Mouse (Mus musculus) c-Kit-negative CD71-positive TER-119-positive erythroid progenitor cells, embryonic 14.5 days (primary cell): ENCODE data around the gene Slc29a4.

ENCODE experiments used
- DNase-seq: peaks from one replicate; pipeline ENCODE4 v3.0.0-alpha.2; 2013; ENCODE audit warnings: low read depth, low spot score

Slc29a4 gene

DNA sequence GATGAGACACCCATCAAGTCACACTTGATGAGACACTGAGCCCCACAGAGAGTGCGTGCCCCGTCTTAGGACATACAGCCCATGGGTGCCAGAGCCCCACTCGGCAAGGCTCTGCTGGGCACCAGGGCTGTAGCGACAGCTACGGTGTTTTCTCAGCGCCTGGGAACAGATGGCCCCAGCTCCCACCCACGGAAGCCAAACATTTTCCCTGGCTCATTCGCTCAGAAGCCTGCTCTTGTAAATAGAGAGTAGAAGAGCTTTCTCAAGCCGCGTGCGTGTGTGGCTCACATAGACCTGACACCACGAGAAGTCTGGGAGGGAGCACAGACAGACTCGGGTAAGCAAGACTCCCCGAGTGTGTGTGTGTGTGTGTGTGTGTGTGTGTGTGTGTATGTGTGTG is at the start of gene Slc29a4:
Gene Slc29a4 (plus strand): TSS at position 265 of the 400 bp plus-strand sequence.
- no peak for DNase-seq

DNA sequence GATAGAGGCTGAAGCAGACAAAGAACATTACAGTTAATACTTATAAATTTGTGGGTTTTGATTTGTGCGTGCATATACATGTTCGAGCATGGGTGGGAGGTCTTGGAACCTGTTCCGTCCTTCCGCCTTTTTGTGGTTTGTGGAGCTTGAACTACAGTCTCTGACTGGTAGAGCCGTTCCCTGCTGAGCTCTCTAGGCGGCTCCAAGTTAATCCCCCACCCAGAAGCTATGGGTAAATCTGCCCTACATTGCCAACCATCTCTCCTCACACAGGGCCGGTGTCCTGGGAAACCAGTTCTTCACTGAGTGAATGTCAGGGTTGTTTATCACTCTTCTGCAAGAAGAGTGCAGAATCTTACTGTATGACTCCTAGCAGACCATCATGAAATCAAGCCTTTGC is 44.1 kb upstream of the Slc29a4 start:
- no peak for DNase-seq

GRCm38 (mm10) chr5:142649460-142650050 is 42.8 kb upstream of the Slc29a4 start:
- no peak for DNase-seq

- no peak for DNase-seq
Measured at GRCm38 (mm10) chr5:142650390-142650789, 41.9 kb upstream of the Slc29a4 start.

DNA sequence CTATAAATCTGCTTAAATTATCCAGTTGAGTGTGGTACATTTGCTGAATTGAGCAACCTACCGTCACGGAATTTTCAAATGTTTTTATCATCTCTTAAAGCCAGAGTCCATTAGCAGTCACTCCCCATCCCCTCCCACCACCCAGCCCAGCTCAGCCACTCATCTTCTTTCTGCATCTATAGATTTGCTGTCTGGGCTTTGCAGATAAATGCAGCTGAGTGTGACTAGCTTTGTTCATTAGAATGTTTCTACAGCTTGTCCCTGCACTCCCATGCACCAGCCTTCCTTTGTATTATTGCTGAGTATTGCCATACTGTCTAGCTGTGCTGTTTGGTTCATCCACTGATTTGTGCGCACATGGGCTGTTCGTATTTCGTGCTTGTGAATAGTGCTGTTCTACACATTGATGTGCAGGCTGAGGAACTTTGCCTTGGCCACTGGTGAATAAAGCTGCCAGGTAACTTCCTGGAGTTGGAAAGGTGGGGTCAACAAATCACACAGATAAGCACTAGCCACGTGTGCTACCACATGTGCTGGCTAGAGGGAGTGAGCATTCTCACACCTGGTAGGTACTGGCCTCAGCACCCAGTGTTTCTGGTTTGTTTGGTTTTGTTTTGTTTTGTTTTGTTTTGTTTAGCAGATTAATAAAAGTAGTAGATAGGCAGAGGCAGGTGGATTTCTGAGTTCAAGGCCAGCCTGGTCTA is 41.4 kb upstream of the Slc29a4 start:
- DNase-seq, result peak; percentile 55

GRCm38 (mm10) chr5:142652266-142652665 is 40.0 kb upstream of the Slc29a4 start:
- no peak for DNase-seq

DNA sequence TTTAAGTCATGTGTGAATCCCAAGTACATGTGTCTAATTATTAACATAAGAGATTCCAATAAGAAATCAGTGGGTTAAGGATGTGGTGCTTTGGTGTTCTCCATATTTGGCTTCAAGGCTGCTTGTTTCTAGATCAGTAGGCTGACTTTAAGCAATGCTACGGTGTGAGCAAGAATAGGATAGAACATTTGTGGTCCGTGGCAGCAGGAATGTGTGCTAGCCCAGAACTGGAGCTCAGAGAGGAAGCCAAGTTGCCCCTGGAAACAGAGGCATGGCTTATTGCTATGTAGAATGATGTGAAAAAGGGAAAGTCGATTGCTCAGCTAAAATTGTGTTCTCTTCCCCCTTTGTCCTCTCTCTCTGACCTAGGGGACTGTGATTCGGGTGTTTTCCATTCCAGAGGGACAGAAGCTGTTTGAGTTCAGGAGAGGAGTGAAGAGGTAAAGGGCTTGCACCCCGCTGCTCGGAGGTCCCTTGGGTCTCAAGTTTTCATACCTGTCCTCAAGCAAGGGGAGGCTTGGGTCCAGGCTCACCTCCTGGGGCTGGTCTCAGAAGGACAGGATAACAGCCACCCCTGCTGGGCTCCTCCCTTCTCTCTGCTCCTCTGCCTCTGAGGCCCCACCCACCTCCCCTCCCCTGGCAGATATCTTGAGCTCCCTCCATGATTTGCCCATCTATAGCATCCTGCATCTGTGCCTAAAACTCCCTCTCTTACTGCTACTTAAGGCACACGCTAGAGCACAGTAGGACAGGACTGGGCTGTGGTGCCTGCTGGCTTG is 31.5 kb upstream of the Slc29a4 start:
- DNase-seq, result no peak

DNA sequence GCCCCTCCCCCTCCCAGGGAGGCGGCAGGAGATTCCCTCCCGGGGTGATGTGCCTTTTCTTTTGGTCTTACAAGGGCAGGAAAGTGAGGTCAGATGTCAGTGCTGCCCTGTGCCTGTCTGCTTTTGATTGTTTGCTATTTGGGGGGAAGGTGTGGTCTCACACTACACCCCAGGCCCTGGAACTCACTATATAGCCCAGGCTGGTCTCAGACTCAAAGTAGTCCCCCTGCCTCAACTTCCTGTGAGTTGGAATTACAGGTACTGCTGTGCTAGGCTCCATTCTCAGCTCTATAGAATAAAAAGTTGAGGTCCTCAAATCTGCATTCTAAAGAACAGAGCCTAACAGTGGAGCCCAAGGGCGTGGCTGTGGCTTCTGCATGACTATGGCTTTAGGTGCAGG is 24.4 kb upstream of the Slc29a4 start:
- DNase-seq, result no peak

DNA sequence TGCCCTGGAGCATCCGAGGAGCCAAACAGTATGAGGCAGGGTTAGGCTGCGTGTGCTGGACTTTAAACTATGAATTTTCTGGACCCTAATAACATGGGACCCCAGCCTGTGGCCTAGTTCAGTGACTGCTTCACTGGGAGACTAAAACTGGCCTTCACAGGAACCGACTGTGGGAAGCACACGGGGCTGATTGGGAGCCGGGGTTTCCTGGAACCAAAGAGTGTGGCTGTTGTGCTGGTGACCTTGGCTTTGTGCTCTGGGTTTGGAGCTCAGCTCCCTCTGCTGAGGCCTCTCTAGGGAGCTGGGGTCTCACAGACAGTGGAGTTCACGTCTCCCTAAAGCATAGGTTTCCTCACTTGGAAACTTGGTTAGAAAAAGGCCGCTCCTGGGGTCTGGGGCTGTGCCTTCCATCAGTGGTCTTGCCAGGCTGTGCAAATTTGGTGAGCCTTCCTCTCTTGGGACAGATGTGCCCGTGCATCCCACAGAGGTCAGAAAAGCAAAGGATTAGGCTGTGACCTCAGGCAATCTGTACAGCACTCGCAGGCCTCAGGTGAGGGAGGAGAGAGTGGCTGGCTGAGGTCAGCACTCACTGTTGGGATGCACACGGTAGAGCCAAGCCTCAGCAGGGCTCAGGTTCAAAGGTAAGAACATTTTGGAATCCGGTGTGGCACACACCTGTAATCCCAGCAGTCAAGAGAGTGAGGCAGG is 23.6 kb upstream of the Slc29a4 start:
- DNase-seq, result no peak

- no peak for DNase-seq
Measured at GRCm38 (mm10) chr5:142669726-142670125, 22.6 kb upstream of the Slc29a4 start.

- DNase-seq, result no peak
Measured at GRCm38 (mm10) chr5:142673082-142673481, 19.2 kb upstream of the Slc29a4 start.

DNA sequence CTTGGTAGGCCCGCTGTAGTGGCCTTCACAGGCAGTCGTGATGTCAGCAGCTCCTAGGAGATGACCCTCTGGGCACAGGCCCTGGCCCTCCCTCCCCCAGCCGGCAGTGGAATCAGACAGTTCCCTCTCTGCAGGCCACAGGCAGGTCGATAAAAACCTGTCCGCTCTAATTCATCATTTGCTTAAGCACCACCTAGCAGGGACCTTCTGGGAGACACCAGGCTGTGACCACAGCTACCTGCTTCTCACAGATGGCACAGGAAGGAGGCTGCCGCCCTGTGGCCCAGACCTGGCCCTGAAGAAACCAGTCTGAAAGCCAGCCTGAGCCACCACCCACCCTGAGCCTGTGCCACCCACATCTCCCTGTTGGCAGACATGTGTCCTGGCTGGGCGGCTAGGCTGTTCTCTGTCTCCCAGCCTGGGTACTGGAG is 14.2 kb upstream of the Slc29a4 start:
- no peak for DNase-seq

GRCm38 (mm10) chr5:142679065-142679464 is 13.2 kb upstream of the Slc29a4 start:
- DNase-seq, result no peak

GRCm38 (mm10) chr5:142681911-142682310 is 10.4 kb upstream of the Slc29a4 start:
- DNase-seq, result no peak

GRCm38 (mm10) chr5:142682529-142682928 is 9.8 kb upstream of the Slc29a4 start:
- no peak for DNase-seq

DNA sequence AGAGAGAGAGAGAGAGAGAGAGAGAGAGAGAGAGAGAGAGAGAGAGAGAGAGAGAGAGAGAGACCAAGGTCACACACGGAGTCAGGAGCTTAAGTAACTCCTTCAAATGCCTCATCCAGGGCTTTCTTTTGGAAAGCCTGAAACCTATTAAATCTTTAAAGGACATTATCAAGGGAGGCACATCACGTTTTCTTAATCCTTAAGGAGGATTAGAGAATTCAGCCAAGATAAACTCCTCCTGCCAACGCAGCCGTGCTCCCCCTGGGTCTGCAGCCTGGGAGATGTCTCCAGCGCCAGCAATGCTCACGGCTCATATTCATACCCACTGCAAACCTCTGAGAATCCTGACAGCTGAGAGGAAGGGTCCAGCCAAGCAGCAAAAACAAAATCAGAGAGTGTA is 3.4 kb upstream of the Slc29a4 start:
- DNase-seq, result no peak

- no peak for DNase-seq
Measured at GRCm38 (mm10) chr5:142690343-142690742, 2.0 kb upstream of the Slc29a4 start.

- no peak for DNase-seq
Measured at GRCm38 (mm10) chr5:142692971-142693737, 842 bp downstream of the Slc29a4 start.

DNA sequence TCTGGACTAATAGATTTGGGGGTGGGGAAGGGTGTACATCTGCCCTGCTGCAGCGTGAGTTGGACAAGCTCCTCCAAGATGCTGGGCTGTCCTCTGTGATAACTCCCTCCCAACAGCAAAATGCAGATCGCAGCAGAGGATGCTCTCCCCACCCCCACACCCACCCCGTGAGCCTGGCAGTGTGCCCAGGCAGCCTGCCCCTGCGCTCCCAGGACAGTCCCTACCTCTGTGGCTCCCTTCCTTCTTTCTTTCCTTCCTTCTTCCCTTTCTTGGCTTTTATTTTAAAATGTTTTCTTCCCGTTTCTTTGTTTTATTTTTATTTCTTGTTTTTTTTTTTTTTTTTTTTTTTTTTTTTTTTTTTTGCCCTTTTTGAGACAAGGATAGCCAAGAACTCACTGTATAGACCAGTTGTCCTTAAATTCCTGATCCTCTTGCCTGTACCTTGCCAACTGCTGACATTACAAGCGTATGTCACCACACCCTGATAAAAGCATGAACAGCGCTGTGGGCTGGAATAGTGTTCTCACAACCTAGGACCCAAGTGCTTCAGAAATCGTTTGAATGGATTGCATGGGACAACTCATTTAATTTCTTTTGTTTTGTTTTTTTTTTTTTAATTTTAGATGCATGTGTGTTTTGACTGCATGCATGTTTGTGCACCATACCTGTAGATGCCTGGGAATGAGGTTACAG is 1.6 kb downstream of the Slc29a4 start:
- no peak for DNase-seq

GRCm38 (mm10) chr5:142694627-142695340 is 2.5 kb downstream of the Slc29a4 start:
- DNase-seq, result no peak
